Mouse (Mus musculus): Measurements from ENCODE around the gene Lsm10.
A peak's percentile ranks its signal among the peaks of the same experiment; 100 is the strongest.

Lsm10 gene

GRCm38 (mm10) chr4:126096464-126097111, at the start of gene Lsm10:
Lsm10 (plus strand) TSS chr4:126096623.
- DNase-seq (ENCODE audit: low spot score): peak; percentile 95

GRCm38 (mm10) chr4:126046851-126047585, 49.4 kb upstream of the Lsm10 start, which contains the start of gene Mrps15:
Mrps15 (plus strand) TSS chr4:126046925.
- peak; percentile 89 for DNase-seq (ENCODE audit: low spot score)

GRCm38 (mm10) chr4:126051617-126052016, 44.8 kb upstream of the Lsm10 start:
- DNase-seq (ENCODE audit: low spot score): no peak

GRCm38 (mm10) chr4:126057207-126058133, 39.0 kb upstream of the Lsm10 start:
- DNase-seq (ENCODE audit: low spot score): no peak

- peak; percentile 89 for DNase-seq (ENCODE audit: low spot score)
These were observed 38.1 kb upstream of the Lsm10 start, which contains the start of gene Oscp1 for GRCm38 (mm10) chr4:126058134-126058996. Oscp1 (plus strand) TSS chr4:126058565.

- no peak for DNase-seq (ENCODE audit: low spot score)
These were observed 37.4 kb upstream of the Lsm10 start for GRCm38 (mm10) chr4:126058997-126059362.

GRCm38 (mm10) chr4:126062856-126063255, 33.6 kb upstream of the Lsm10 start:
- DNase-seq (ENCODE audit: low spot score): no peak

- DNase-seq (ENCODE audit: low spot score): no peak
These were observed 31.2 kb upstream of the Lsm10 start for GRCm38 (mm10) chr4:126065241-126065640.

- peak; percentile 23 for DNase-seq (ENCODE audit: low spot score)
These were observed 28.9 kb upstream of the Lsm10 start for GRCm38 (mm10) chr4:126067401-126068077.

GRCm38 (mm10) chr4:126068842-126069241, 27.6 kb upstream of the Lsm10 start:
- DNase-seq (ENCODE audit: low spot score): no peak

- no peak for DNase-seq (ENCODE audit: low spot score)
These were observed 18.6 kb upstream of the Lsm10 start for GRCm38 (mm10) chr4:126077833-126078232.

- no peak for DNase-seq (ENCODE audit: low spot score)
These were observed 17.2 kb upstream of the Lsm10 start for GRCm38 (mm10) chr4:126079266-126079665.

GRCm38 (mm10) chr4:126081601-126082000, 14.8 kb upstream of the Lsm10 start:
- no peak for DNase-seq (ENCODE audit: low spot score)

- no peak for DNase-seq (ENCODE audit: low spot score)
These were observed 13.4 kb upstream of the Lsm10 start for GRCm38 (mm10) chr4:126083021-126083420.

GRCm38 (mm10) chr4:126084382-126084781, 12.0 kb upstream of the Lsm10 start:
- DNase-seq (ENCODE audit: low spot score): no peak

- DNase-seq (ENCODE audit: low spot score): peak; percentile 83
These were observed 10.3 kb upstream of the Lsm10 start for GRCm38 (mm10) chr4:126085996-126086576.

- DNase-seq (ENCODE audit: low spot score): no peak
These were observed 6.1 kb upstream of the Lsm10 start for GRCm38 (mm10) chr4:126090101-126090847.

GRCm38 (mm10) chr4:126090848-126091124, 5.6 kb upstream of the Lsm10 start:
- DNase-seq (ENCODE audit: low spot score): no peak

- DNase-seq (ENCODE audit: low spot score): no peak
These were observed 4.5 kb upstream of the Lsm10 start for GRCm38 (mm10) chr4:126091873-126092272.
